20 mouse cellular contexts compared by ENCODE assay signal in the genomic region with DNA sequence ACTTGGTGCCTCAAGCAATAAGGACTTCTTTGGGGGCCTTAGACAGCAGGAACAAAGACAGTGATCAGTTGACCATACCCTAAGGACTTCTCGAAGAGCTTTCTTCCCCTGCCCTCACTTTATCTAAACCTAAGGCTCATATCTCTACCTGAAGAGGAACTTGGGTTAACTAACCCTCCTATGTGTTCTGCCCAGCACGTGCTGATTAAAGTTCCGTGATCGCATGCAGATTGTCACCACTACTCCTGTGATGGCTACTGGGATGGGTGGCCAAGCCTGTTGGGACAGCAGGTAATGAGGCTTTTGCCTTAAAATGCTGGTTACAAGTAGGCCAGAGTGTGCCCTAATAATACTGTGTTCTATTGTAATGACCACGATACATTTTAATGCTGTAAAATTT. TPM values are rescaled to one million over a fixed set of nuclear protein-coding genes. Genes with fewer than 3 reads are reported as not detected.
A peak's percentile ranks its signal among the peaks of the same experiment; 100 is the strongest.
DNase-seq lines count a peak whose midpoint lies in the region; TF ChIP-seq lines count a peak whose summit lies in the region.
"Had no signal": no experiment of that assay in that cellular context is flagged by ENCODE, and none has a peak within 500 bp of the region (broad histone marks: within the 10 kb centered on the region; RNA-seq: fewer than 3 reads in every experiment).

No protein-coding gene starts in this region.

- no peak for TF ChIP-seq RAD21 in MEL (IDR thresholded peaks at IDR 0.05; ENCODE audit: low read depth, low read length)

- H3K27ac ChIP-seq in MEL (ENCODE audit: control insufficient read depth, low read depth, low read length), result no peak overlapping the region

- H3K27me3 ChIP-seq in MEL (ENCODE audit: control insufficient read depth in 1 of 2, insufficient read depth in 2 of 2, low read length in 2 of 2), result no peaks in the 10 kb centered on the region; a peak in 1 of 4 replicates
- H3K27me3 ChIP-seq: Patski had no signal

- TF ChIP-seq EP300 in MEL (IDR thresholded peaks at IDR 0.05; ENCODE audit: low read depth in 1 of 2, low read length in 2 of 2), result peak in 1 of 2 experiments; percentile 23; a peak in 1 of 4 replicates

- no peak for TF ChIP-seq POLR2A in MEL (IDR thresholded peaks at IDR 0.05; ENCODE audit: control insufficient read depth in 1 of 2, insufficient read depth in 1 of 2, low read depth in 1 of 2, low read length in 2 of 2, poor library complexity in 1 of 2)

- H3K36me3 ChIP-seq in MEL (ENCODE audit: control insufficient read depth in 1 of 2, insufficient read depth in 2 of 2, low read length in 2 of 2), result peaks cover 0 to 4% of the 10 kb centered on the region in 2 experiments; a peak in 1 of 4 replicates
- H3K36me3 ChIP-seq: G1E had no signal

- peaks cover 2 to 6% of the 10 kb centered on the region in 2 experiments; a peak in 2 of 4 replicates for H3K4me1 ChIP-seq in MEL (ENCODE audit: control insufficient read depth in 1 of 2, insufficient read depth in 2 of 2, low read length in 2 of 2)

- TF ChIP-seq CTCF in MEL (IDR thresholded peaks at IDR 0.05 in 2 of 3, conservative IDR thresholded peaks at IDR 0.05 in 1 of 3; ENCODE audit: control insufficient read depth in 1 of 3, insufficient read depth in 1 of 3, low read depth in 2 of 3, low read length in 3 of 3, poor library complexity in 1 of 3, severe bottlenecking in 1 of 3), result no peak

- peak; percentile 11 for DNase-seq in MEL (ENCODE audit: low read depth, low spot score)
- DNase-seq in c-Kit-positive CD71-positive TER-119-positive erythroid progenitor cells, embryonic 14.5 days (ENCODE audit: low spot score), result no peak
- DNase-seq: adrenal gland, adult 2 months; adrenal gland, adult 8-10 months; adrenal gland, postnatal 10 days; adrenal gland, postnatal 14 days; adrenal gland, postnatal 25 days; adrenal gland, postnatal 36 days; B cell, adult 2 months; cerebellum, adult 11 months; cerebellum, adult 11-12 months; cerebellum, adult 18-20 months; cerebellum, adult 2 months; cerebellum, adult 8-10 months; cerebellum, adult 9-10 months had no signal

- no peaks in the 10 kb centered on the region for H3K9me3 ChIP-seq in MEL (replicated peaks; ENCODE audit: insufficient read depth, low read length)
- H3K9me3 ChIP-seq: G1E had no signal

- H3K4me3 ChIP-seq in MEL (ENCODE audit: control insufficient read depth in 1 of 2, insufficient read depth in 1 of 2, low read depth in 2 of 2, low read length in 2 of 2), result no peak overlapping the region

- no peak overlapping the region for H3K9ac ChIP-seq in MEL (ENCODE audit: control insufficient read depth, low read depth, low read length, poor library complexity, severe bottlenecking)

- no peaks in the 10 kb centered on the region for H3K79me2 ChIP-seq in MEL (ENCODE audit: control insufficient read depth, insufficient read depth, low read length, poor library complexity)

TF ChIP-seq in MEL, 35 proteins besides CTCF, POLR2A, EP300 and RAD21:
- TF ChIP-seq MAZ (IDR thresholded peaks at IDR 0.05; ENCODE audit: low read depth, low read length) (no peak), KAT2A (conservative IDR thresholded peaks at IDR 0.05; ENCODE audit: low read depth, low read length) (no peak), GATA1 (IDR thresholded peaks at IDR 0.05; ENCODE audit: low read depth, low read length) (0 out of 2 replicates have a peak, but pooled peaks have one; percentile 21), E2F4 (IDR thresholded peaks at IDR 0.05; ENCODE audit: borderline replicate concordance, low read depth, low read length) (no peak), POLR2AphosphoS5 (IDR thresholded peaks at IDR 0.05; ENCODE audit: borderline replicate concordance, low read depth, low read length) (no peak), MAFK (IDR thresholded peaks at IDR 0.05; ENCODE audit: borderline replicate concordance, low read depth, low read length) (no peak), USF1 (IDR thresholded peaks at IDR 0.05; ENCODE audit: low read depth, low read length) (peak; percentile 20; the same call in 1 of the 2 replicates), BHLHE40 (IDR thresholded peaks at IDR 0.05; ENCODE audit: borderline replicate concordance, low read depth, low read length) (peak; percentile 94), GABPA (IDR thresholded peaks at IDR 0.05; ENCODE audit: low read depth, low read length) (no peak), MAX (IDR thresholded peaks at IDR 0.05; ENCODE audit: low read length) (peak; percentile 43; the same call in 1 of the 2 replicates), NELFE (IDR thresholded peaks at IDR 0.05; ENCODE audit: low read depth, low read length) (no peak), MYC (IDR thresholded peaks at IDR 0.05; ENCODE audit: low read depth, low read length) (no peak)

RNA-seq across cellular contexts. Expression of gene Adra1d, which starts 26.9 kb away (rescaled TPM):
- total RNA-seq in MEL (2012; rRNA removed), result not detected in 2 replicates
- not detected for polyA plus RNA-seq in MEL (2012; ENCODE audit: insufficient read depth in 1 of 2, insufficient read length in 2 of 2, low read depth in 1 of 2, low replicate concordance in 2 of 2, missing spikeins in 1 of 2)
- total RNA-seq: CH12.LX, G1E had no signal
- polyA plus RNA-seq: activated CD4-positive, CD25-positive, alpha-beta regulatory T cell, adult 4 months; CD4-positive, CD25-positive, alpha-beta regulatory T cell, adult 4 months; G1E had no signal

RNA-seq across cellular contexts. Expression of gene Smox, which starts 43.9 kb away (rescaled TPM):
- 1.9 and 2.2 TPM in 2 replicates for total RNA-seq in MEL (2012; rRNA removed)
- 1 to 10 TPM in 1 of 2 experiments, not detected in 1; 5.5 TPM for polyA plus RNA-seq in MEL (2012; ENCODE audit: insufficient read depth in 1 of 2, insufficient read length in 2 of 2, low read depth in 1 of 2, low replicate concordance in 2 of 2, missing spikeins in 1 of 2)
